Mouse (Mus musculus) CH12.LX (cell line): Measurements from ENCODE around the gene Rd3l. TPM values are rescaled to one million over a fixed set of nuclear protein-coding genes. Genes with fewer than 3 reads are reported as not detected.

Experiments used
- DNase-seq: peaks from one replicate; pipeline ENCODE4 v3.0.0-alpha.2; 2013; ENCODE audit errors: extremely low read depth
- H3K27ac ChIP-seq: 2 replicates; pipeline ENCODE4 v1.5.1; 2012; ENCODE audit warnings: low read depth, mild to moderate bottlenecking, control low read depth, moderate library complexity; ENCODE audit not compliant: insufficient read depth
- H3K27me3 ChIP-seq: replicated peaks from 2 replicates; pipeline ENCODE3; 2012; ENCODE audit warnings: inconsistent platforms
- H3K36me3 ChIP-seq, 2 experiments: replicated peaks in 1 of 2; 2 replicates each; pipeline versions ENCODE3 to v1.6.1; 2012; ENCODE audit warnings: inconsistent platforms in 1 of 2, low read length in 1 of 2, mild to moderate bottlenecking in 1 of 2, mixed read lengths in 1 of 2, moderate library complexity in 1 of 2; ENCODE audit not compliant: control insufficient read depth in 1 of 2, insufficient read depth in 1 of 2
- H3K4me1 ChIP-seq, 2 experiments: 2 replicates each; pipeline ENCODE4 v1.6.1; 2012; ENCODE audit warnings: inconsistent platforms in 1 of 2, moderate library complexity in 1 of 2; ENCODE audit not compliant: insufficient read depth in 2 of 2, control insufficient read depth in 1 of 2
- H3K4me2 ChIP-seq: 2 replicates; pipeline ENCODE4 v1.6.1; 2012; ENCODE audit warnings: low read depth, mild to moderate bottlenecking, control low read depth; ENCODE audit not compliant: poor library complexity, insufficient read depth, severe bottlenecking
- H3K4me3 ChIP-seq, 3 experiments: fragments of 150-350 bp in 1 of 3; sonication (generic) in 1 of 3; replicated peaks in 1 of 3; 2 replicates each; pipeline versions ENCODE3 to v1.5.1; 2011 to 2012; ENCODE audit warnings: low read depth in 2 of 3, low read length in 2 of 3, mild to moderate bottlenecking in 2 of 3, moderate library complexity in 2 of 3, control low read depth in 1 of 3, improper control_type of control experiment in 1 of 3, inconsistent platforms in 1 of 3, mixed read lengths in 1 of 3; ENCODE audit not compliant: poor library complexity in 1 of 3
- H3K79me2 ChIP-seq: replicated peaks from 2 replicates; pipeline ENCODE4 v1.6.1; 2012; ENCODE audit warnings: mild to moderate bottlenecking, moderate library complexity; ENCODE audit not compliant: control insufficient read depth, poor library complexity, insufficient read depth, severe bottlenecking; ENCODE audit errors: extremely low read depth
- H3K9ac ChIP-seq: 2 replicates; pipeline ENCODE4 v1.6.1; 2012; ENCODE audit warnings: low read depth, mild to moderate bottlenecking, control low read depth, moderate library complexity; ENCODE audit not compliant: insufficient read depth
- H3K9me3 ChIP-seq: replicated peaks from 2 replicates; pipeline ENCODE3; 2012; ENCODE audit warnings: low read length, inconsistent platforms, mixed read lengths
- BHLHE40 ChIP-seq: IDR thresholded peaks from 2 replicates; pipeline ENCODE4 v1.6.1; 2011; ENCODE audit warnings: mild to moderate bottlenecking, low read depth, low read length, improper control_type of control experiment
- CHD1 ChIP-seq: IDR thresholded peaks from 2 replicates; pipeline ENCODE4 v1.6.1; 2012; ENCODE audit warnings: low read depth, low read length, improper control_type of control experiment, inconsistent platforms
- CHD2 ChIP-seq: IDR thresholded peaks from 2 replicates; pipeline ENCODE4 v1.6.1; 2011; ENCODE audit warnings: low read length, improper control_type of control experiment
- GABPA ChIP-seq: IDR thresholded peaks from 2 replicates; pipeline ENCODE4 v1.6.1; 2012; ENCODE audit warnings: low read depth, low read length, improper control_type of control experiment, inconsistent platforms; ENCODE audit not compliant: insufficient replicate concordance
- HCFC1 ChIP-seq: IDR thresholded peaks from 2 replicates; pipeline ENCODE4 v1.6.1; 2012; ENCODE audit warnings: low read depth, mild to moderate bottlenecking, inconsistent platforms, low read length, improper control_type of control experiment
- IRF4 ChIP-seq: IDR thresholded peaks from 2 replicates; pipeline ENCODE4 v1.6.1; 2014; ENCODE audit warnings: low read depth, mild to moderate bottlenecking, inconsistent platforms, low read length, improper control_type of control experiment
- JUN ChIP-seq: IDR thresholded peaks from 2 replicates; pipeline ENCODE4 v1.6.1; 2011; ENCODE audit warnings: low read depth, mild to moderate bottlenecking, low read length, improper control_type of control experiment, moderate library complexity; ENCODE audit not compliant: insufficient read depth
- JUND ChIP-seq: conservative IDR thresholded peaks from 2 replicates; pipeline ENCODE4 v1.6.1; 2011; ENCODE audit warnings: low read depth, low read length, improper control_type of control experiment
- KAT2A ChIP-seq: IDR thresholded peaks from 2 replicates; pipeline ENCODE4 v1.6.1; 2012; ENCODE audit warnings: low read length, improper control_type of control experiment, inconsistent platforms; ENCODE audit not compliant: insufficient replicate concordance
- MAFK ChIP-seq: IDR thresholded peaks from 2 replicates; pipeline ENCODE4 v1.6.1; 2011; ENCODE audit warnings: low read length, improper control_type of control experiment; ENCODE audit not compliant: insufficient replicate concordance
- MAX ChIP-seq: IDR thresholded peaks from 2 replicates; pipeline ENCODE4 v1.6.1; 2011; ENCODE audit warnings: low read length, improper control_type of control experiment
- MAZ ChIP-seq: IDR thresholded peaks from 2 replicates; pipeline ENCODE4 v1.6.1; 2012; ENCODE audit warnings: low read depth, mild to moderate bottlenecking, inconsistent platforms, low read length, improper control_type of control experiment, moderate library complexity
- MXI1 ChIP-seq: IDR thresholded peaks from 2 replicates; pipeline ENCODE4 v1.6.1; 2011; ENCODE audit warnings: mild to moderate bottlenecking, low read depth, low read length, improper control_type of control experiment
- MYC ChIP-seq: IDR thresholded peaks from 2 replicates; pipeline ENCODE4 v1.6.1; 2011; ENCODE audit warnings: low read depth, mild to moderate bottlenecking, improper control_type of control experiment, low read length
- NELFE ChIP-seq: IDR thresholded peaks from 2 replicates; pipeline ENCODE4 v1.6.1; 2011; ENCODE audit warnings: low read depth, low read length, improper control_type of control experiment
- NRF1 ChIP-seq: IDR thresholded peaks from 2 replicates; pipeline ENCODE4 v1.6.1; 2014; ENCODE audit warnings: low read depth, mild to moderate bottlenecking, inconsistent platforms, low read length, improper control_type of control experiment, moderate library complexity
- RAD21 ChIP-seq: IDR thresholded peaks from 2 replicates; pipeline ENCODE4 v1.6.1; 2011; ENCODE audit warnings: low read depth, mild to moderate bottlenecking, low read length, improper control_type of control experiment, moderate library complexity
- SIN3A ChIP-seq: IDR thresholded peaks from 2 replicates; pipeline ENCODE4 v1.6.1; 2012; ENCODE audit warnings: low read length, improper control_type of control experiment, inconsistent platforms
- SMC3 ChIP-seq: IDR thresholded peaks from 2 replicates; pipeline ENCODE4 v1.6.1; 2011; ENCODE audit warnings: low read depth, low read length, improper control_type of control experiment
- TBP ChIP-seq: conservative IDR thresholded peaks from 2 replicates; pipeline ENCODE4 v1.6.1; 2011; ENCODE audit warnings: low read depth, low read length, improper control_type of control experiment
- TCF12 ChIP-seq: IDR thresholded peaks from 2 replicates; pipeline ENCODE4 v1.6.1; 2014; ENCODE audit warnings: low read depth, mild to moderate bottlenecking, inconsistent platforms, low read length, improper control_type of control experiment
- USF1 ChIP-seq: IDR thresholded peaks from 2 replicates; pipeline ENCODE4 v1.6.1; 2014; ENCODE audit warnings: low read depth, mild to moderate bottlenecking, inconsistent platforms, low read length, improper control_type of control experiment
- USF2 ChIP-seq: conservative IDR thresholded peaks from 2 replicates; pipeline ENCODE4 v1.6.1; 2011; ENCODE audit warnings: low read depth, low read length, improper control_type of control experiment
- ZKSCAN1 ChIP-seq: IDR thresholded peaks from 2 replicates; pipeline ENCODE4 v1.6.1; 2012; ENCODE audit warnings: low read depth, inconsistent platforms, low read length, improper control_type of control experiment, borderline replicate concordance
- ZMIZ1 ChIP-seq: IDR thresholded peaks from 2 replicates; pipeline ENCODE4 v1.6.1; 2012; ENCODE audit warnings: low read depth, mild to moderate bottlenecking, inconsistent platforms, low read length, improper control_type of control experiment
- dilution Hi-C: fragments of 300-500 bp; cut with MboI; formaldehyde crosslinking; loops from 2 replicates; pipeline ENCODE4 v1.14.3; 2020; ENCODE audit warnings: low sequenced_read_pairs; ENCODE audit not compliant: extremely low pct_unique_long_range_greater_than_20kb, extremely low pct_ligation_motif_present
- in situ Hi-C: fragments of 300-500 bp; cut with MboI; formaldehyde crosslinking; loops from 3 replicates; pipeline ENCODE4 v1.14.3; 2019; ENCODE audit warnings: low sequenced_read_pairs, low pct_ligation_motif_present, low pct_unique_long_range_greater_than_20kb, mixed read lengths
- polyA plus RNA-seq: library from polyadenylated mRNA; unstranded; fragments of >175 nt; gene quantifications from 2 replicates; pipeline ENCODE4 v1.2.1, GENCODE M21; 2012; ENCODE audit warnings: low read depth; ENCODE audit not compliant: insufficient read length
- total RNA-seq, 2 experiments: library from RNA; depleted of rRNA; stranded (reverse); fragments of 300-350 nt in 1 of 2; fragments of >200 nt in 1 of 2; gene quantifications; 2 replicates each; pipeline ENCODE4 v1.2.3; 2012 to 2014

Gene Rd3l
- total and polyA plus RNA-seq, 3 experiments: not detected

GRCm38 (mm10) chr12:112025457-112025856 lies 44.3 kb upstream of the Rd3l start:
- H3K9me3 ChIP-seq: peaks cover 35% of the 10 kb centered on the region
- no peak for TF ChIP-seq NELFE
- no peak for TF ChIP-seq SMC3
- no peaks in the 10 kb centered on the region for H3K79me2 ChIP-seq
- H3K4me2 ChIP-seq: no peak overlapping the region
- no peak overlapping the region for H3K9ac ChIP-seq
- in situ Hi-C loops: no loop called here
- no peak overlapping the region for H3K27ac ChIP-seq
- no peak for DNase-seq
- H3K36me3 ChIP-seq: no peaks in the 10 kb centered on the region
- H3K27me3 ChIP-seq: peaks cover 42% of the 10 kb centered on the region
- no peak overlapping the region for H3K4me3 ChIP-seq
- H3K4me1 ChIP-seq: no peaks in the 10 kb centered on the region
- dilution Hi-C loops: no loop called here

GRCm38 (mm10) chr12:112024581-112025310 lies 43.6 kb upstream of the Rd3l start:
- no peak for DNase-seq
- peaks cover 36% of the 10 kb centered on the region for H3K27me3 ChIP-seq
- H3K9ac ChIP-seq: no peak overlapping the region
- peaks cover 35% of the 10 kb centered on the region for H3K9me3 ChIP-seq
- dilution Hi-C loops: no loop called here
- TF ChIP-seq ZMIZ1 (no peak), TCF12 (no peak), KAT2A (no peak), CHD2 (no peak), RAD21 (no peak), CHD1 (no peak), USF1 (no peak), BHLHE40 (no peak), GABPA (no peak), SIN3A (no peak), USF2 (no peak)
- in situ Hi-C loops: no loop called here
- no peak overlapping the region for H3K4me2 ChIP-seq
- no peak overlapping the region for H3K27ac ChIP-seq
- H3K36me3 ChIP-seq: no peaks in the 10 kb centered on the region
- H3K4me3 ChIP-seq: no peak overlapping the region
- no peaks in the 10 kb centered on the region for H3K79me2 ChIP-seq
- no peaks in the 10 kb centered on the region for H3K4me1 ChIP-seq

- H3K4me3 ChIP-seq: no peak overlapping the region
- no peak overlapping the region for H3K9ac ChIP-seq
- H3K79me2 ChIP-seq: no peaks in the 10 kb centered on the region
- H3K9me3 ChIP-seq: peaks cover 35% of the 10 kb centered on the region
- H3K27ac ChIP-seq: no peak overlapping the region
- no peak overlapping the region for H3K4me2 ChIP-seq
- no peak for DNase-seq
- H3K4me1 ChIP-seq: no peaks in the 10 kb centered on the region
- TF ChIP-seq GABPA: no peak
- no peak for TF ChIP-seq ZMIZ1
- TF ChIP-seq MAX: no peak
- no peak for TF ChIP-seq MAFK
- TF ChIP-seq IRF4: no peak
- TF ChIP-seq JUN: no peak
- no peak for TF ChIP-seq MXI1
- TF ChIP-seq JUND: no peak
- no peak for TF ChIP-seq NRF1
- no peak for TF ChIP-seq ZKSCAN1
- TF ChIP-seq BHLHE40: no peak
- no peak for TF ChIP-seq TBP
- TF ChIP-seq USF1: no peak
- no peak for TF ChIP-seq MAZ
- no peak for TF ChIP-seq RAD21
- TF ChIP-seq MYC: no peak
- TF ChIP-seq SMC3: no peak
- no peak for TF ChIP-seq HCFC1
- no peak for TF ChIP-seq USF2
- dilution Hi-C loops (no loop called here), in situ Hi-C loops (no loop called here)
- H3K36me3 ChIP-seq: no peaks in the 10 kb centered on the region
- H3K27me3 ChIP-seq: peaks cover 24% of the 10 kb centered on the region
Measured at GRCm38 (mm10) chr12:112023306-112023705, 42.2 kb upstream of the Rd3l start.
